Mouse (Mus musculus): ENCODE results near the gene Fam90a1a.
"Not testable (repeated sequence)": the region's sequence is repeated elsewhere in the genome, so short reads cannot be mapped to it uniquely, and the experiment has no call there.

GRCm38 (mm10) chr8:21930754-21931153, 27.8 kb upstream of the Fam90a1a start:
- TF ChIP-seq TCF12 (IDR thresholded peaks at IDR 0.05; ENCODE audit: low read depth, low read length); SMC3 (IDR thresholded peaks at IDR 0.05; ENCODE audit: low read depth, low read length); MAX (IDR thresholded peaks at IDR 0.05; ENCODE audit: low read length); CTCF (IDR thresholded peaks at IDR 0.05 in 2 of 3, conservative IDR thresholded peaks at IDR 0.05 in 1 of 3; ENCODE audit: control insufficient read depth in 1 of 3, insufficient read depth in 1 of 3, low read depth in 2 of 3, low read length in 3 of 3, poor library complexity in 1 of 3, severe bottlenecking in 1 of 3); ZC3H11A (IDR thresholded peaks at IDR 0.05; ENCODE audit: low read depth, low read length); CHD1 (IDR thresholded peaks at IDR 0.05; ENCODE audit: low read depth, low read length); POLR2A (IDR thresholded peaks at IDR 0.05; ENCODE audit: control insufficient read depth in 1 of 2, insufficient read depth in 1 of 2, low read depth in 1 of 2, low read length in 2 of 2, poor library complexity in 1 of 2): not testable (repeated sequence)
